Mouse (Mus musculus): ENCODE results near the gene D630023F18Rik.

D630023F18Rik gene

DNA sequence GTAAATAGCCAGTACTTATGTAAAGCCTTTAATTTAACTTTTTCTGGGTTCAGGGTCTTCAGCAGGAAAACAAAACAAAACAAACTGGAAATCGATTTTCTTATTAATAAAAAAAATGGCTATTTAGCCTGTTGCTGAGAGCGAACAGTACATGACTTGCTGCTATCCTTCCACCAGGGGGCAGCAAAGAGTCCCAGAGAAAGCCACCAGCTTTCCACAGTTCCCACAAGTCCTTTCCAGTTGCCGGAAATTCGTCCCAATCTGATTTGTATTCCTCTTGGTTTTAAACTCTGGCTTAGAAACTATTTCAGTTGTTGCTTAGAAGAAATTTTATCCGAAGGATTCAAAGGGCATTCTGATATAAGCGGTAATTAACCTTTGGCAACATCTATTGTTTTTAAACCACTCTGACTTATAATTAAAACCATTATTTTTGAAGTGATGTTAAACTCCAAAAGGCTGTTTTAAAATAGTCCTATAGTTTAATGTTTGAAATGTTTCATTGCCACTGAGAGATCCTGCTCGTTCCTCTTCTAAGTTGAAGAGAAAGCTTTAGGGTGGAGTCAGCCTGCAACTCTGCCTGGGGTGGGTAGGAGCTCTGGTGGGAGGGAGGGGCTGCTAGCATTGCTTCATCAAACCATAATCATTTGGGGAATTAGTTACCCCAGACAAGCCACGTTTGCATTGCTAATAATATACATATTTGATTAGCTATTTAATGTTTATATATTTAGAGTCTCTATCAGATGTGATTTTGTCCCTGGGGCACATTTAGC, 10.8 kb downstream of the D630023F18Rik start:
- in situ Hi-C loops (cut with MboI, MseI) = no loop called here

DNA sequence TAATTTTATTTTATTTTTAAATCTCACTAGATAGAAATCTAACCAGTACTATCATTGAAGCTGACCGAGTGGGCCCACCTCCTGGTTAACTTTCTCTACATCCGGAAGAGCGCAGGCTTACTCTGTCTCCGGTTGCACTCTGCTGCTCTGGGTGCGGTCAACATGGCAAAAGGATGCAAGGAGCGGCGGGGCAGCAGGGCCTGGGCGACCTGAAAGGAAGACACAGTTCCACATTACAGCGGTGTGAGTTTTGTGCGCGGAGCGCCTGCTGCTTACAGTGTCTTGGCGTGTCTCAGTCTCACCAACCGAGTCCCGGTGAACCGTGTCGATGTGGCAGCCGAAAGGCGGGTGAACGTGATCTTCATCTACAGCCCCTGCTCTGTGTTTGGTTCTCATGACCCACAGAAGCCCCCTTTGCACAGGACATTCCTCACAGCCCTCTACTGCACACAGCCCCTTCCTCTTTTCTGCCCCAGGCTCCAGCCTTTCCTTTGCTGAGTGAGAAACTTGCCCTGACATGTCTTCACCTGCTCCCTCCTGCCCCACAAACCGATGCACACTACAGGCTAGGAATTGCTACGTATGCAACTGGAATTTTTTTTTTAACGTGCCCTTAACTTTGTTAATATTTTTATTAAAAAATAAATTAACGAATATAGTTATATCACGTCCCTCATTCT, 13.1 kb downstream of the D630023F18Rik start:
- in situ Hi-C loops (cut with MboI, MseI) = no loop called here

DNA sequence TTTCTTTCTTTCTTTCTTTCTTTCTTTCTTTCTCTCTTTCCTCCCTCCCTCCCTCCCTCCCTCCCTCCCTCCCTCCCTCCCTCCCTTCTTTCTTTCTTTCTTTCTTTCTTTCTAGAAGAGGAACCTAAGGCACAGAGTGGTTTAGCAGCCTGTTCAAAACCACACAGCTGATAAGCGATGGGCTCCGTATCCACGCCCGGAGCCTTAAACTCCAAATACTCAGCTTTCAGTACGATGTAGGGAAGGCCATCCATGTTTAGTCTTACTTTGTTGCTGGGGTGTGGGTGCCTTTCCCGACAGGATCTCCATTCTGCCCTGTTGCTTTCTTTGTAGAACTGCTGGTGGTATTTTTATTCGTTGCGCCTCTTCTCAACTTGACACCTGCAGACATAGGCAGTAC, 13.8 kb downstream of the D630023F18Rik start:
- in situ Hi-C loops (cut with MboI, MseI) = no loop called here

DNA sequence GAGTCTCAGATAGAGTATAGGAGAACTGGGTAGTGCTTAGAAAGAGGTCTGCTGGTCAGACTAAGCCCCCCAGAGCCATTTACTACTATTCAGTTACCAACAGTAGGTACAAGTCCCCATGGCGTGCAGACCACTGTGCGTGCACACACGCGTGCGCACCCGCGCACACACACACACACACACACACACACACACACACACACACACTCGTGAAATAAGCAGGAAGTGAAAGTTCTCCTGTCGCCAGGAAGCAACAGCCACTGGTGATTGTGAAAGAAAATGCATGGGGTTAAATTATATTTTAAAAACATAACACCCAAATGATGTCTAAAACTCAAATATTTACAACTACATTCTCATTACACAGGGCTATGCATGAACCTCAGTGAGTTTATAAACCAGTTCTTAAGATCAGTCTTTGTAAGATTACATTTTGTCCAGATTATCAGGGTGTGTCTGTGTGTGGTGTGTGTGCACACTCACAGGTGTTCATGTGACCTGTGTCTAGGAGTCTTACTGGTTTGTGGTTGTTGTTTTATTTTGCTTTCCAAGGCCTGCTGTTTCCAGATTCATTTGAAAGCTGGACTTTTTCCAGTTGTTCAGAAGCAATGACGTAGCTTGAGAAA, 15.2 kb downstream of the D630023F18Rik start:
- in situ Hi-C loops (cut with MboI, MseI) = no loop called here

DNA sequence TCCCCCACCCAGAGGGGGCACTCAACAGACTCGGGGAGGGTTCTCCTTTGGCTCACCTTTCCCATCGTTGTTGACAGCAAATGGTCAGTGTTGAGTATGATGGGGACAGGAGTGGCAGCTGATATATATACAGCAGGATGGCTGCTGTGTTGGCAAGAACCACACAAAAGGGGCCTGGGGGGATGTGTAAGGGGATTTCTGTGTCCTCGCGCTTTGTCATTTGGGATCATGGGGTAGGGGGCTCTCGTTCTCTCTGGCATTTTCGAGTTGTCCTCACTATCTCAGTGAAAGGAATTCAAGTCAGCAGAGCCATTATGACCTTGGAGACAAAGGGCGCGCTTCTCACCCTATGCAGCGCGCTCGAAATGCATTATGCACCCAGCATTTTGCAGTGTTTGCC, 19.7 kb downstream of the D630023F18Rik start, which contains the start of gene Cryga:
Gene Cryga (minus strand): TSS at position 101 of the 400 bp plus-strand sequence.
- in situ Hi-C loops (cut with MboI, MseI) = no loop called here

DNA sequence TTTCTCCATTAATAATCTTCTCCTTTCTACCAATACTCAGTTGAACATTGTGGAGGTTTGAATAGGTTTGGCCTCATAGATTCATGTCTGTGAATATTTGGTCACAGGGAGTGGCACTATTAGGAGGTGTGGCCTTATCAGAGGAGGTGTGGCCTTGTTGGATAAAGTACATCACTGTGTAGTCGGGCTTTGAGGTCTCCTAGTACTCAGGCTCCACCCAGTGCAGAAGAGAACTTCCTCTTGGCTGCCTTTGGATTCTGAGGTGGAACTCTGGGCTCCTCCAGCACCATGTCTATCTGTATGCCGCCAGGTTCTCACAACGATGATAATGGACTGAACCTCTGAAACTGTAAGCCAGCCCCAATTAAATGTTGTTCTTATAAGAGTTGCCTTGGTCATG, 26.1 kb downstream of the D630023F18Rik start:
- in situ Hi-C loops (cut with MboI, MseI) = no loop called here

DNA sequence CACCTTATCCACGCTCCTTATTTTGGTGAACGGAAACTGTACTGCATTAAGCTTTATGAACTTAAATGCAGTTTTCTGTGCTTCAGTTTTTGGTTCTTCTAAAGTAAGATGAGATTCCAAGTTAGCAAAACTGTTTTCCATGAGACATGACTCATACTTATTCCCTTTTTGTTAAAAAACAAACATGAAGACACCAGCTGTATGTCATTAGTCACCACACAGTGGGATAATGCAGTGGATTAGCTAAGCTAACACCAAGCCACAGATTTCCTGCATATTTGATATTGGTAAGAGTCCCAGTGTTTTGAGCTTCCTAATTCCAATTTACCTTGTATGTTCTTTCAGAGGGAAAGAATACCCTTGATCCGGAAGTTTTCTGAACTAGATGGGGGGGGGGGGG, 31.4 kb downstream of the D630023F18Rik start:
- in situ Hi-C loops (cut with MboI, MseI) = no loop called here

DNA sequence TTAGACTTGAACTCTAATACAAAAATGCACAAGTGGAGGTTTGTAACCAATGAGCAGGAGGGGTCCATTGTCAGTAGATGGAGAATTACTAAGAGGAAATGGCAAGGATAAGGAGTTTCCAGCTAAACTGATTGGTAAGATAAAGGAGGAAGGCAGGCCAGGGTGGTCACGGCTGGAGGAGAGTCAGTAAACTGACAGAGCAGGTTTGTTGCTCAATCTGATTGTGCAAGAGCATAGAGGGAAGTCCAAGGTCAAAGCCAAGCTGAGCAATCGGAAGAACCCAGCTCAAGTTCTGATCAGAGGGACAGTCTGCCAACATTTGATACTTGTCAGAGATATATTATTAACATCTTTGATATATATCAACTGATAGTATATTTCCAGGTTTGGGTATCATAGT, 32.6 kb downstream of the D630023F18Rik start:
- in situ Hi-C loops (cut with MboI, MseI) = no loop called here

DNA sequence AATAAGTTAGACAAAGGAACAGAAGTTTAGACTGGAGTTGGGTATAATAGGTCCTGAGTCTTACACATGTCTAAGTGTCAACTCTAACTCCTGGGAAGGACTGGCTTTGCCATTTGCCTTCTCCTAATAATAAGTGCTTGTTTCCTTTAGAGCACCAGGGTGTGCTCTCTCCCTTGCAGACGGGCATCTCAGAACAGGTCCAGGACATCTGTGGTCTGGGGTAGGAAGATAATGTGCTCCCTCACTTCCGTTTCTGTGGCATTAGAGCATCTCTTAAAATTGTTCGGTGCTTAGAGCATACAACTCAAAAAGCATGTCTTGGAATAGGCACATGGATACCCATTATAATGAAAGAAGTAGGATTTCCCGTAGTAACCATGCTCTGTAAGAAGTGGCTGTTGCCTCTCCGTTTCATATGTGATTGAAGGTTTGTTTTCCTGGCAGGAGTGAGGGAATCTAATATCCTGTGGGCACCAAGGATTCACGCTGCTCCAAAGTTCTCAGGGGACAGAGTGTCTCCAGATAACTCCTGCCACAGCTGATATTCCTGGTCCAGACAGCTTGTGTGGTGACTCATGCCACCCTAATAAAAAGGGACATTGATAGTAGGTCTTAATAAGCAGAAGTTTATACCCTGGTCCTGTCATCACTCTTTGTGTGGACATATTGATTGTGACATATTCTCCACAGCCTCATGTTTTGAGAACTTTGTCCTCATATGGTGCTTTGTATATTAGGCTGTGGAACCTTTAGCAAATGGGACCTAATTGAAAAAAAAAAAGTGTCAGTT, 34.3 kb downstream of the D630023F18Rik start:
- in situ Hi-C loops (cut with MboI, MseI) = no loop called here

DNA sequence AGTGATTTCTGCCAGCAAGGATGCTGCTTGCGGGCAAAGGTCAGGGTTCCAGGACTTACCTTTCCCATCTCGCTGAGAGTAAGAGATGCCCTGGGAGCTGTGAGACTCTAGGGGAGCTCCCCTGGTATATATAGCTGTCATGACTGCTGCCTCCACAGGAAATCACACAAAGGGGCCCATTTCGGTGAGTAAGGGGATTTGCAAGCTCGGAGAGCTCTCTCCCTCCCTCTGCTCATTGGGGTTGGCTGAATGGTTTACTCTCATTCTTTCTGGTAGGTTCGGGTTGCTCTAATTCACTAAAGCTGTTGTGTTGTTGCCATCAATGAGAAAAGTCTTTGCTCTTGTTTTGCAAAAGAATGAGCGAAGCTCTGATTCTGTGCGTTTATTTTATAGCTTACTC, 40.8 kb downstream of the D630023F18Rik start, which contains the start of gene Crygb:
Gene Crygb (minus strand): TSS at position 101 of the 400 bp plus-strand sequence.
- in situ Hi-C loops (cut with MboI, MseI) = no loop called here

DNA sequence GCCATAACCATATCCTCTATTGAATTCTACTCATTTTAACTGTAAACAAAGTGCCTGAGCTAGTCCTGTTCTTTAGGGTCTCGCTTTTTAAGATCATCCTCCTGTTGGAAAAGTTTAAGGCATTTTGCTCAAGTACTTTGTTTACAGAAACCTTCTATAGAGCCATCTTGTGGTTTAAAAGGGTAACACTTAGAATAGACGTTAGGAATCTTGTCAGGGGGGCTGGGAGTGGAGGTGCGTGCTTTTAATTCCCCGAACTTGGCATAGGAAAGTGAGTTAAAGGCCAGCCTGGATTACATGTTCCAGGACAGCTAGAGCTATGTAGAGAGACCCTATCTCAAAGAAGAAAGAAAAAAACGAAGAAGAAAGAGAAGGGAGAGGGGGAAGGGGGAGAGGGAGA, 47.4 kb downstream of the D630023F18Rik start:
- in situ Hi-C loops (cut with MboI, MseI) = no loop called here

DNA sequence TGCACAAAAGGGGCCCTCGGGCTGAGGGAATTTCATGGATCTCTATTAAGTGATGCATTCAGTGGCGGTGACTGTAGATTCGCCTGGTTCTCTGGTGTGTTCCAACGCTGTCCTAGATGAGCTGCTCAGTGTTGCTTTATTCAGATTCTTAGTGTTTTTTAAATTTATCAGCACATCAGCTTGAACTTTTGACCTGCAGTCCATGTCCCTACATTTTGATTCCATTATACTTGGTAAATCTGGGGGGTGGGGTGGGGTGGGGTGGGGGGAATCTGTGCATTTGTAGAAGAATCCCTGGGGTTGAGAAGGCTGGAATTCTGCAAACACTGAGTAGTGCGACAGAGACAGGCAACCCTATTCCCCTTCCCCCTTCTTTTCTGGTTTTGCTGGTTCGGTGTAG, 49.4 kb downstream of the D630023F18Rik start, which contains the start of gene Crygc:
Gene Crygc (minus strand): TSS at position 101 of the 400 bp plus-strand sequence.
- in situ Hi-C loops (cut with MboI, MseI) = no loop called here

DNA sequence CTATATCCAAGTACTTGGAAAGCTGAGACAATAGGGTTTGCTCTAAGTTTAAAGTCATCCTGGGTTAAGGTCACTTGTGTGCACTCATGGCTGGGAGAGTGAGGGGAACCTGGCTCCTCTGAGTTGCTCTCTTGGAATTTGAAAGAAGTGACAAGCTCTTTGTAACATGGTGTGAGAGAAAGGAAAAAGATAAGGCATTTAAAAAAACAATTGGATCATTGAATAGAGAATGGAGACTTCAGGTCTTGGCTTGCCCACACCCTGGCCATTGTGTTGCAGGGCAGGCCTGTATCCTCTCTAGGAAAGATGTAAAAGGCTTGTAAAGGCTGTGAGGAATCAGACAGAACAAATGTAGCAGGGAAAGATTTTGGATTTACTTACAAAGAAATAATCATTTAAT, 55.2 kb downstream of the D630023F18Rik start:
- in situ Hi-C loops (cut with MboI, MseI) = no loop called here

DNA sequence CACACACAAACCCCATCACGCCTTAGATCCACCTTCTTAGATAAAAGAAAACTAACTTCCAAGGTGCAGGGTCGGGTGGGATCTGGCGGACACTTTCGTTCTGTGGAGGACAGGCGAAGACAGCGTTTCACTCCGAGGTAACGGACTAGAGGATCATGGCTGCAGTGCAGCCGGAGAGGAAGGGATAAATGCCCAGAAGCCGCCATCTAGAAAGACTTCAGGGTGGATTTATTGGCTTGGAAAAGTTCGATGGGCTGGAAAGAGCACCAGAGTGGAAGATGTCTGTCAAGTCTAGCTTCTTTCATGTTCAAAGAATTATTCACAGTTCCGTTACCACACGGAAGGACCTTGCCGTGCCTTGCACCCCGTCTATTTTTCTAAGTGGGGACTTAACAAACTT, 58.8 kb downstream of the D630023F18Rik start:
- in situ Hi-C loops (cut with MboI, MseI) = no loop called here

DNA sequence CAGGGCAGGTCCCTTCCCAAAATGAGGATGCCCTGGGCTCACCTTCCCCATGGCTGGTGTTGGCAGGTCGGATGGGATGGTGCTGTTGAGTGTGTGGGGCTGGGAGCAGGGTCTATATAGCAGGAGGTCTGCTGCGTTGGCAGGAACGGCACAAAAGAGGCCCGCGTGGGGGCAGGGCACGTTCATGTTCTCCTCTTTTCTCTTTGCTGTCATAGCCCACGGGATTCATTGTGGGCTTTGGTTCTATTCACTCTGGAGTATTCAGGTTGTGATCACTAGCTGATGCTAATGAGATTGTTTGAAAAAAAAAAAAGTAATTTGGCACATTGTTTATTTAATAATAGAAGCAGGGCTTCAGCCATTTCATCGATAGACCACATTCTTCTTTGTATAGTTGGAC, 59.7 kb downstream of the D630023F18Rik start, which contains the start of gene Crygd:
Gene Crygd (minus strand): TSS at position 101 of the 400 bp plus-strand sequence.
- in situ Hi-C loops (cut with MboI, MseI) = no loop called here
